Mouse (Mus musculus): ENCODE results near the gene Zscan2. TPM values are rescaled to one million over a fixed set of nuclear protein-coding genes. Genes with fewer than 3 reads are reported as not detected.
A peak's percentile ranks its signal among the peaks of the same experiment; 100 is the strongest.

Gene Zscan2
- polyA plus RNA-seq, 1 experiment from 2014 or later, result 5.6 TPM

GRCm38 (mm10) chr7:80885666-80886065 lies 24.9 kb downstream of the Zscan2 start:
- no peak overlapping the region for H3K4me2 ChIP-seq (ENCODE audit: low read length)
- no peak overlapping the region for H3K9ac ChIP-seq (ENCODE audit: low read length)
- H3K27ac ChIP-seq (ENCODE audit: low read depth, low read length), result no peak overlapping the region
- H3K4me3 ChIP-seq (ENCODE audit: low read depth, low read length), result no peak overlapping the region
- ATAC-seq, result no peak
- no peaks in the 10 kb centered on the region for H3K9me3 ChIP-seq (replicated peaks; ENCODE audit: control insufficient read depth, low read length)
- 14% methylated on average over 1 of the region's 1 CpGs for WGBS
- H3K27me3 ChIP-seq (replicated peaks; ENCODE audit: control insufficient read depth, insufficient read depth, low read length), result no peaks in the 10 kb centered on the region
- peak; percentile 15 for DNase-seq (ENCODE audit: low spot score)
- H3K36me3 ChIP-seq (ENCODE audit: control insufficient read depth, insufficient read depth, low read length), result peaks cover 6% of the 10 kb centered on the region
- peaks cover 6% of the 10 kb centered on the region; the same call in 1 of the 2 replicates for H3K4me1 ChIP-seq (ENCODE audit: control insufficient read depth, insufficient read depth, low read length)

- Histone ChIP-seq H3K4me3 (ENCODE audit: low read depth, low read length) (no peak overlapping the region), H3K36me3 (ENCODE audit: control insufficient read depth, insufficient read depth, low read length) (peaks cover 36% of the 10 kb centered on the region), H3K4me2 (ENCODE audit: low read length) (no peak overlapping the region), H3K9ac (ENCODE audit: low read length) (no peak overlapping the region), H3K27me3 (replicated peaks; ENCODE audit: control insufficient read depth, insufficient read depth, low read length) (no peaks in the 10 kb centered on the region), H3K4me1 (ENCODE audit: control insufficient read depth, insufficient read depth, low read length) (peaks cover 6% of the 10 kb centered on the region; the same call in 1 of the 2 replicates), H3K27ac (ENCODE audit: low read depth, low read length) (peak overlapping the region; percentile 67), H3K9me3 (replicated peaks; ENCODE audit: control insufficient read depth, low read length) (no peaks in the 10 kb centered on the region)
- DNase-seq (ENCODE audit: low spot score), result no peak
- WGBS, result 73% methylated on average over 7 of the region's 7 CpGs
- ATAC-seq, result peak; percentile 53; the same call in 1 of the 2 replicates
Observed at GRCm38 (mm10) chr7:80888595-80888994, 27.9 kb downstream of the Zscan2 start.

GRCm38 (mm10) chr7:80889021-80889511 lies 28.3 kb downstream of the Zscan2 start:
- peak; percentile 82 for DNase-seq (ENCODE audit: low spot score)
- Histone ChIP-seq H3K4me2 (ENCODE audit: low read length) (no peak overlapping the region), H3K27ac (ENCODE audit: low read depth, low read length) (peak overlapping the region; percentile 67), H3K9ac (ENCODE audit: low read length) (0 out of 2 replicates have a peak overlapping the region, but pooled peaks have one; percentile 2), H3K9me3 (replicated peaks; ENCODE audit: control insufficient read depth, low read length) (no peaks in the 10 kb centered on the region), H3K27me3 (replicated peaks; ENCODE audit: control insufficient read depth, insufficient read depth, low read length) (no peaks in the 10 kb centered on the region), H3K4me3 (ENCODE audit: low read depth, low read length) (no peak overlapping the region), H3K36me3 (ENCODE audit: control insufficient read depth, insufficient read depth, low read length) (peaks cover 40% of the 10 kb centered on the region), H3K4me1 (ENCODE audit: control insufficient read depth, insufficient read depth, low read length) (peaks cover 6% of the 10 kb centered on the region; the same call in 1 of the 2 replicates)
- ATAC-seq, result peak; percentile 88
- 46% methylated on average over 8 of the region's 9 CpGs for WGBS

- no peak overlapping the region; the same call in 1 of the 2 replicates for H3K9ac ChIP-seq (ENCODE audit: low read length)
Observed at GRCm38 (mm10) chr7:80889841-80890241, 29.1 kb downstream of the Zscan2 start.

DNA sequence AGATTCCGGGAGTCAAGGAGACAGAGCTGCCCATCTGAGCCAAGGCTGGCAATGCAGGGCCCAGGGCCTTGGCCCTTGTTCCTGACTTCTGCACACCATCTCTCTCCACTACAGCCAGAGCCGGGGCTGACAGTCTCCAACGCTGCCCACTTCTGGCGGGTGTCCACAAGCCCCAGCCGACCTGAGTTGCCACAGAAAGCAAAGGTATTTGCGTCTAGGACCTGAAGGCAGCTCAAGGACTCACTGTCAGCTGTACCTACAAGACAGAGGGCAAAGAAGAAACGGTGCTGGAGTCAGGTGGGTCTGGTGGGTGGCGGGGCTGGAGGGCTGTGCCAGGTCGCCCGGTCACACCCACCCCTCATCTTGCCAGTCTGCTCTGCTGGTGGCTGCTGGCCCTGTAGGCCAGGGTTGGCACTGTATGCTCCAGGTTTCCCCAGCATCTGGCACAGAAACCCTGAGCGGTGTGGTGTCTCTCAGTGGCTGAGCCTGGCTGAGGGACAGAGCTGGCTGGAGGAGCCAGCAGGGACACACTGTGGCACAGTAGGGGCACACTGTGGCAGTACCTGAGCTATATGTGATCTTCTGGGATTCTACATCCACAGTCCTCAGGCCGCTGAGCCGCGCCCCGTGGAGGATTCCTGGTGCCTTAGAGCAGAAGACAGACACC lies 32.5 kb downstream of the Zscan2 start:
- ATAC-seq, result no peak
- WGBS, result 91% methylated on average over 15 of the region's 15 CpGs
- no peak overlapping the region for H3K9ac ChIP-seq (ENCODE audit: low read length)
- DNase-seq (ENCODE audit: low spot score), result no peak
- H3K4me3 ChIP-seq (ENCODE audit: low read depth, low read length), result no peak overlapping the region
- peaks cover 6% of the 10 kb centered on the region; the same call in 1 of the 2 replicates for H3K4me1 ChIP-seq (ENCODE audit: control insufficient read depth, insufficient read depth, low read length)
- no peaks in the 10 kb centered on the region for H3K9me3 ChIP-seq (replicated peaks; ENCODE audit: control insufficient read depth, low read length)
- peak overlapping the region; percentile 58; the same call in 1 of the 2 replicates for H3K27ac ChIP-seq (ENCODE audit: low read depth, low read length)
- no peak overlapping the region for H3K4me2 ChIP-seq (ENCODE audit: low read length)
- H3K36me3 ChIP-seq (ENCODE audit: control insufficient read depth, insufficient read depth, low read length), result peaks cover 71% of the 10 kb centered on the region
- no peaks in the 10 kb centered on the region for H3K27me3 ChIP-seq (replicated peaks; ENCODE audit: control insufficient read depth, insufficient read depth, low read length)

More at GRCm38 (mm10) chr7:80889841-80890241, 29.1 kb downstream of the Zscan2 start:
- Histone ChIP-seq H3K36me3 (ENCODE audit: control insufficient read depth, insufficient read depth, low read length) (peaks cover 46% of the 10 kb centered on the region), H3K4me1 (ENCODE audit: control insufficient read depth, insufficient read depth, low read length) (peaks cover 6% of the 10 kb centered on the region; the same call in 1 of the 2 replicates), H3K9me3 (replicated peaks; ENCODE audit: control insufficient read depth, low read length) (no peaks in the 10 kb centered on the region), H3K27me3 (replicated peaks; ENCODE audit: control insufficient read depth, insufficient read depth, low read length) (no peaks in the 10 kb centered on the region), H3K4me3 (ENCODE audit: low read depth, low read length) (no peak overlapping the region), H3K4me2 (ENCODE audit: low read length) (no peak overlapping the region), H3K27ac (ENCODE audit: low read depth, low read length) (peak overlapping the region; percentile 67; the same call in 1 of the 2 replicates)
- DNase-seq (ENCODE audit: low spot score) (no peak), ATAC-seq (no peak)
- 81% methylated on average over 13 of the region's 13 CpGs for WGBS

- Histone ChIP-seq H3K36me3 (ENCODE audit: control insufficient read depth, insufficient read depth, low read length) (peaks cover 71% of the 10 kb centered on the region), H3K4me3 (ENCODE audit: low read depth, low read length) (no peak overlapping the region), H3K9me3 (replicated peaks; ENCODE audit: control insufficient read depth, low read length) (no peaks in the 10 kb centered on the region), H3K9ac (ENCODE audit: low read length) (no peak overlapping the region), H3K27me3 (replicated peaks; ENCODE audit: control insufficient read depth, insufficient read depth, low read length) (no peaks in the 10 kb centered on the region), H3K4me2 (ENCODE audit: low read length) (no peak overlapping the region), H3K4me1 (ENCODE audit: control insufficient read depth, insufficient read depth, low read length) (peaks cover 6% of the 10 kb centered on the region; the same call in 1 of the 2 replicates), H3K27ac (ENCODE audit: low read depth, low read length) (peak overlapping the region; percentile 58; the same call in 1 of the 2 replicates)
- DNase-seq (ENCODE audit: low spot score) (no peak), ATAC-seq (no peak)
- WGBS, result 81% methylated on average over 6 of the region's 6 CpGs
Observed at GRCm38 (mm10) chr7:80893753-80894129, 33.0 kb downstream of the Zscan2 start.

DNA sequence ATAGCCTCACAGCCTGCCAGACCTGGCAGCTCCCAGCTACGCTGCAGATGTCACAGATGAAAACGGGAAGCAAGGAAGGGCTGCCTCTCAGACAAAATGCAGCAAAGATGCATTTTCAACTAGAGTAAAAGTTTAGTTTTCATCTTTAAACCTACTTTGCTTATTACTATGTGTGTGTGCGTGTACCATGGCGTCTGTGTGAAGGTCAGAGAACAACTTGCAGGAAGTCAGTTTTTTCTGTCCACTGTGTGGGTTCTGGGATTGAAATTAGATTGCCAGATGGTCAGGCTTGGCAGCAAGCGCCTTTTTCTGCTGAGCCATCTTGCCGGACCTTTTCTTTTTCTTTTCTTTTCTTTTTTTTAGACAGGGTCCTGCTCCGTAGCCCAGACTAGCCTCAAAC lies 33.5 kb downstream of the Zscan2 start:
- Histone ChIP-seq H3K4me2 (ENCODE audit: low read length) (no peak overlapping the region), H3K9ac (ENCODE audit: low read length) (no peak overlapping the region), H3K4me3 (ENCODE audit: low read depth, low read length) (no peak overlapping the region), H3K27me3 (replicated peaks; ENCODE audit: control insufficient read depth, insufficient read depth, low read length) (no peaks in the 10 kb centered on the region), H3K9me3 (replicated peaks; ENCODE audit: control insufficient read depth, low read length) (no peaks in the 10 kb centered on the region), H3K36me3 (ENCODE audit: control insufficient read depth, insufficient read depth, low read length) (peaks cover 71% of the 10 kb centered on the region), H3K27ac (ENCODE audit: low read depth, low read length) (peak overlapping the region; percentile 5; the same call in 1 of the 2 replicates), H3K4me1 (ENCODE audit: control insufficient read depth, insufficient read depth, low read length) (peaks cover 2% of the 10 kb centered on the region; the same call in 1 of the 2 replicates)
- 87% methylated on average over 7 of the region's 7 CpGs for WGBS
- ATAC-seq (no peak), DNase-seq (ENCODE audit: low spot score) (no peak)

- DNase-seq (ENCODE audit: low spot score) (no peak), ATAC-seq (no peak)
- H3K4me2 ChIP-seq (ENCODE audit: low read length), result no peak overlapping the region
- H3K36me3 ChIP-seq (ENCODE audit: control insufficient read depth, insufficient read depth, low read length), result peaks cover 67% of the 10 kb centered on the region
- no peaks in the 10 kb centered on the region for H3K27me3 ChIP-seq (replicated peaks; ENCODE audit: control insufficient read depth, insufficient read depth, low read length)
- no peaks in the 10 kb centered on the region for H3K9me3 ChIP-seq (replicated peaks; ENCODE audit: control insufficient read depth, low read length)
- H3K27ac ChIP-seq (ENCODE audit: low read depth, low read length), result no peak overlapping the region
- H3K4me3 ChIP-seq (ENCODE audit: low read depth, low read length), result no peak overlapping the region
- WGBS, result 96% methylated on average over 14 of the region's 14 CpGs
- 0 out of 2 replicates have a peak, but pooled peaks cover under 1% of the 10 kb centered on the region for H3K4me1 ChIP-seq (ENCODE audit: control insufficient read depth, insufficient read depth, low read length)
- H3K9ac ChIP-seq (ENCODE audit: low read length), result no peak overlapping the region
Observed at GRCm38 (mm10) chr7:80894815-80895519, 34.2 kb downstream of the Zscan2 start.

All from forebrain, embryonic 14.5 days (tissue).